Mouse (Mus musculus): ENCODE measurements at regions not wholly inside any gene's neighbourhood (a gene's known extent, or its start where the extent isn't known, plus 50 kb on each side); places are given as distances from the start of the nearest gene placed in this dataset.

DNA sequence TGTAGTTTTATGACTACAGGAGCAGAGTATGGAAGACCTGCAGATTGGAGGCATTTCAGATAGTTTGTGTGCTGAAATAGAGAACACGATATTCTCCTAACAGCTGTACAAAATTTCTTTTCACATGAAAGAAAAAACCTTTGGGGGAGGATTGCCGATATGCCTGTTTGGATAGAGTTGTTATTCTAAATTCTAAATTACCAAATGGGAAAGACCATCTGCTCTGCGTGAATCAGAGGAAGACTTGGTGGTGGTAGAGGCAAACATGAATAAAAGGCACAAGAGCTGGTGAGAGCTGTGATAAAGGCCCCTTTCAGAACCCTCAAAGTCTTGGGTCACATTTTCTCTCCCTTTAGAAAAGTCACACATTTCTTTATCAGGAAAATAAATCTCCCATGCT lies 96.9 kb upstream of the Mpdz start:
- TF ChIP-seq POLR2A (IDR thresholded peaks at IDR 0.05; ENCODE audit: insufficient read depth, low read depth, low read length) (no peak), CTCF (IDR thresholded peaks at IDR 0.05; ENCODE audit: insufficient read depth, low read depth, low read length) (no peak)

Measured in olfactory bulb, adult 2 months (tissue).